Mouse (Mus musculus) intestine, embryonic 14.5 days (tissue): ENCODE data around the gene Art1. TPM values are rescaled to one million over a fixed set of nuclear protein-coding genes. Genes with fewer than 3 reads are reported as not detected.

Source experiments
- ATAC-seq: fragments of 200-750 bp; cut with Nextera tagmentation; replicated peaks from 2 replicates; pipeline ENCODE4 v1.8.0; 2017; ENCODE audit warnings: low read depth, moderate number of reproducible peaks, moderate TSS enrichment, moderate library complexity; ENCODE audit not compliant: low FRiP score, low TSS enrichment
- DNase-seq: peaks from one replicate; pipeline ENCODE4 v3.0.0-alpha.2; 2018; ENCODE audit warnings: low spot score
- H3K27ac ChIP-seq: fragments of 300-500 bp; sonication (generic); 2 replicates; pipeline ENCODE4 v1.5.1; 2014; ENCODE audit warnings: low read depth, mild to moderate bottlenecking, control low read depth
- H3K27me3 ChIP-seq: fragments of 300-500 bp; sonication (generic); replicated peaks from 2 replicates; pipeline ENCODE4 v1.6.1; 2014; ENCODE audit warnings: low read length, control low read depth; ENCODE audit not compliant: control insufficient read depth, insufficient read depth
- H3K36me3 ChIP-seq: fragments of 300-500 bp; sonication (generic); 2 replicates; pipeline ENCODE4 v1.6.1; 2014; ENCODE audit warnings: low read length, control low read depth; ENCODE audit not compliant: control insufficient read depth, insufficient read depth
- H3K4me1 ChIP-seq: fragments of 300-500 bp; sonication (generic); replicated peaks from 2 replicates; pipeline ENCODE4 v1.6.1; 2014; ENCODE audit warnings: low read length, control low read depth, mixed read lengths; ENCODE audit not compliant: control insufficient read depth, insufficient read depth
- H3K4me2 ChIP-seq: fragments of 300-500 bp; sonication (generic); 2 replicates; pipeline ENCODE4 v1.6.1; 2014; ENCODE audit warnings: low read length
- H3K4me3 ChIP-seq: fragments of 300-500 bp; sonication (generic); 2 replicates; pipeline ENCODE4 v1.5.1; 2014; ENCODE audit warnings: low read depth, low read length, control low read depth, mixed read lengths
- H3K9ac ChIP-seq: fragments of 300-500 bp; sonication (generic); 2 replicates; pipeline ENCODE4 v1.6.1; 2014; ENCODE audit warnings: mild to moderate bottlenecking, low read length
- H3K9me3 ChIP-seq: fragments of 300-500 bp; sonication (generic); 2 replicates; pipeline ENCODE4 v1.6.1; 2016; ENCODE audit warnings: low read length, control low read depth; ENCODE audit not compliant: control insufficient read depth
- WGBS: fragments of 180-500 bp; shearing (Covaris S2); extraction: QIAGEN DNeasy Blood & Tissue Kit; methylation state at CpG from one replicate; pipeline ENCODE4 v1.1.7; 2014; 5-methylcytosine and 5-hydroxymethylcytosine counted together
- polyA plus RNA-seq: library from polyadenylated mRNA; unstranded; fragments of >200 nt; fragmentation: Nextera tagmentation; extraction: Ambion mirVana; gene quantifications from 2 replicates; pipeline ENCODE4 v1.2.1, GENCODE M21; 2014

Gene Art1
- polyA plus RNA-seq, result 0.49 and 0.90 TPM in 2 replicates

GRCm38 (mm10) chr7:102101487-102101886, at the start of gene Art1:
Gene Art1, plus strand, starts transcription at chr7:102101743.
- H3K4me3 ChIP-seq, result no peak within 1 kb of the TSS
- ATAC-seq (no peak), DNase-seq (no peak)
- no peaks in the 10 kb centered on the region for H3K9me3 ChIP-seq
- no peak within 1 kb of the TSS for H3K27ac ChIP-seq
- no peak within 1 kb of the TSS for H3K9ac ChIP-seq
- H3K4me1 ChIP-seq, result peaks cover 10% of the 10 kb centered on the region
- H3K36me3 ChIP-seq, result no peaks in the 10 kb centered on the region
- WGBS, result 61% methylated on average over 5 of the region's 5 CpGs
- peak within 1 kb of the TSS; percentile 67 for H3K4me2 ChIP-seq
- H3K27me3 ChIP-seq, result no peaks in the 10 kb centered on the region

- DNase-seq, result no peak
- Histone ChIP-seq H3K4me2 (no peak overlapping the region), H3K27me3 (no peaks in the 10 kb centered on the region), H3K9me3 (no peaks in the 10 kb centered on the region), H3K4me3 (no peak overlapping the region), H3K4me1 (peaks cover 17% of the 10 kb centered on the region), H3K36me3 (peaks cover 33% of the 10 kb centered on the region), H3K27ac (no peak overlapping the region), H3K9ac (no peak overlapping the region)
- no peak for ATAC-seq
- WGBS, result 83% methylated on average over 3 of the region's 3 CpGs
Observed at GRCm38 (mm10) chr7:102061353-102061752, 40.2 kb upstream of the Art1 start.

DNA sequence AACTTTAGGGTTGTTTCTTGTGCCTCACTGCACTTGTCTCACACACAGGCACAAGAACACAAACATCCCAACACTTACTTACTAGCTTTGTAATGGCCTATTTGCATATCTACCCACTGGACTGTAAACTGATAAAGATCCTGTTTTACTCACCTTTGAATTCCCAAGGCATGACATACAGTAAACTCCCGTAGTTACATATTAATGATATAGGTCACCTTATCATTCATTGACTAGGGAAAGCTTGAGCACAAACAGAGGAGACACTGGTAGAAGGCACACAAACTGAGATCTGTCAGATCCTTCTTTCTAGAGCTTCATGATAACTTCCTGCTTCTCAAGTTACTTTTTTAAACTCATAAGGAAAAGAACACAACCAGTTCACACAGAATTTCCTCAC, 39.3 kb upstream of the Art1 start:
- Histone ChIP-seq H3K9ac (no peak overlapping the region), H3K4me3 (no peak overlapping the region), H3K4me2 (peak overlapping the region; percentile 25), H3K4me1 (peaks cover 21% of the 10 kb centered on the region), H3K27me3 (no peaks in the 10 kb centered on the region), H3K36me3 (peaks cover 25% of the 10 kb centered on the region), H3K9me3 (no peaks in the 10 kb centered on the region), H3K27ac (no peak overlapping the region; the same call in 1 of the 2 replicates)
- ATAC-seq (no peak), DNase-seq (no peak)
- WGBS, result 82% methylated on average over 1 of the region's 1 CpGs

DNA sequence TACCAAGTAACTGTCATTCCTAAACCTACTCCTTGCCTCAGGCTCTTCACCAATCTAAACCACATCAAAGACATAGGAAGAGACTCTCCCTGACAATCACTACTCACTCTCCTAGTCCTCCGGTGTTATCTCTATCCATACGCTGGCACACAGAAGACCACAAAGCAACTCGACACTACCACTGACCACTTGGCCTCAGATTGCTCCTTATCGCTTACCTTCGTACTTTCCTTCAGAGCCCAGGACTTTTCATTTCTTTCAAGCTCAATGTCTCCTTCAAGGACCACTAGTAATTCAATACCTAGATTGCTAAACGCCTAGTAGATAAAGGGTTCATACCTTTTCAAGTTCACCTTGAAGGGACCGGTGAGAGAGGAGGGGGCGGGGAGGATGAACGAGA, 37.7 kb upstream of the Art1 start:
- no peaks in the 10 kb centered on the region for H3K9me3 ChIP-seq
- ATAC-seq, result no peak
- peak overlapping the region; percentile 73 for H3K4me3 ChIP-seq
- H3K36me3 ChIP-seq, result peaks cover 18% of the 10 kb centered on the region
- WGBS, result 76% methylated on average over 9 of the region's 9 CpGs
- H3K27ac ChIP-seq, result no peak overlapping the region
- DNase-seq, result no peak
- no peaks in the 10 kb centered on the region for H3K27me3 ChIP-seq
- H3K4me1 ChIP-seq, result peaks cover 21% of the 10 kb centered on the region
- H3K9ac ChIP-seq, result no peak overlapping the region
- H3K4me2 ChIP-seq, result peak overlapping the region; percentile 90

GRCm38 (mm10) chr7:102064655-102065045, 36.9 kb upstream of the Art1 start:
- no peaks in the 10 kb centered on the region for H3K9me3 ChIP-seq
- WGBS, result under 1% methylated on average over 9 of the region's 9 CpGs
- H3K4me1 ChIP-seq, result peaks cover 21% of the 10 kb centered on the region
- peak overlapping the region; percentile 90 for H3K4me2 ChIP-seq
- no peak for DNase-seq
- ATAC-seq, result peak; percentile 22
- H3K27ac ChIP-seq, result peak overlapping the region; percentile 87
- H3K4me3 ChIP-seq, result peak overlapping the region; percentile 73
- H3K27me3 ChIP-seq, result no peaks in the 10 kb centered on the region
- peaks cover 11% of the 10 kb centered on the region for H3K36me3 ChIP-seq
- H3K9ac ChIP-seq, result peak overlapping the region; percentile 57

DNA sequence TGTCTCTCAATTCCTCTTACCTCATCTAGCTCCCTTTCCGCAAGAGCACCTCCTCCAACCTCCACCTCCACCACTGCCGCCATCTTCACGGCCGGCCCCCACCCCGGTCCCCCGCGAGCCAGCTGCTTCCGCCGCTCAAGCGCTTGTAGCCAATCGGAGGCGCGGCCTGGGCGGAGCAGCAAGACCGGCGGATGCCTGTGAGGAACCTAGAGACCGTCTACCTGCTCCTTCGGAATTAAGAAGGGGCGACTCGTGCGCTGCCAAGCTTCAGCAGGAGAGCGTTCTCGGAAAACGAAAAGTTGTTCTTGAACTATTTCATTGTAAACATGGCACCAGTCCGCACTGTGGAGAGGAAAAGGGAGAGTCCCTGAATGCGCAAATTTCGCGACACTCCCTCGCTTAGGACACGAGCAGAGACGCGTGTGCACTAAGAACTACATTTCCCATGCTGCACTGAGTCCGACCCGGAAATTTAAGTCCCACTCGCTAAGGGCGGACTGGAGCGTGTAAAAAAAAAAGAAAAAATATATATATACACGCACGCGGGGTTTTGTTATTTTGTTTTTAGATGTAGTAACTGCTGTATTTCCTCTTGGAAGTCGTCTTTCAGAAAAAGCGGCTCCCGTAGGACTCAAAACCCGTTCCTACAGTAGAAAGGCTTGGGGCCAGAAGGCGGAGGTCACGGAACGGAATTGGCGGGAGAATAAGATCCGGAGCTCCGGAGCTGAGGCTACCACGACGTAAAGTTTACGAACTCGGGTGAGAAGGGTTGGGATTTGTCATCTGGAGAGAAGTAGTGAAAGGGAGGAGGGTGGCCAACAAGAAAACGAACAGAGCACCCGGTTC, 36.3 kb upstream of the Art1 start, which contains the start of the genes Rnf121, Xndc1 and Xntrpc:
Rnf121 (minus strand) TSS at position 424 of the 846 bp plus-strand sequence.
Xndc1 (plus strand) TSS at position 466 of the 846 bp plus-strand sequence.
Xntrpc (plus strand) TSS at position 668 of the 846 bp plus-strand sequence.
- H3K27me3 ChIP-seq, result no peaks in the 10 kb centered on the region
- H3K27ac ChIP-seq, result peak within 1 kb of the TSS; percentile 87
- H3K4me2 ChIP-seq, result peak within 1 kb of the TSS; percentile 90
- no peaks in the 10 kb centered on the region for H3K9me3 ChIP-seq
- ATAC-seq (peak; percentile 97), DNase-seq (peak; percentile 98)
- WGBS, result under 1% methylated on average over 56 of the region's 56 CpGs
- H3K4me3 ChIP-seq, result peak within 1 kb of the TSS; percentile 73
- H3K4me1 ChIP-seq, result peaks cover 21% of the 10 kb centered on the region
- H3K36me3 ChIP-seq, result 0 out of 2 replicates have a peak, but pooled peaks cover 8% of the 10 kb centered on the region
- peak within 1 kb of the TSS; percentile 57 for H3K9ac ChIP-seq

DNA sequence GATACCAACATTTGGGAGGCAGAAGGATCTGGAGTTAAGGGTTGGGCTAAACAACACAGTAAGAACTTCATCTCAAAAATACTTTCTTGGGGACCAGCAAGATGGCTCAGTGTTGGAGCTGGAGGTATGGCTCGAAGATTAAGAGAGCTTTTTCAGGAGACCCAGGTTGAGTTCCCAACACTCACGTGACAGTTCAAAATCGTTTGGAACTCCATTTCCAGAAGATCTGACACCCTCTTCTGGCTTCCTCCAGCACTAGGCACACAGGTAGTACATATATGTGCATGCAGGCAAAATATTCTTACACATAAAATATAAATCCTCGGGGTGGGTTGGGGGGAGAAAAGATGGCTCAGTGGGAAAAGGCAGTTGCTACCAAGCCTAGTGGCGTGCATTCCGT, 35.2 kb upstream of the Art1 start:
- peak overlapping the region; percentile 90 for H3K4me2 ChIP-seq
- ATAC-seq (no peak), DNase-seq (no peak)
- no peaks in the 10 kb centered on the region for H3K9me3 ChIP-seq
- peaks cover 21% of the 10 kb centered on the region for H3K4me1 ChIP-seq
- 62% methylated on average over 6 of the region's 6 CpGs for WGBS
- H3K9ac ChIP-seq, result peak overlapping the region; percentile 57
- peak overlapping the region; percentile 73 for H3K4me3 ChIP-seq
- peak overlapping the region; percentile 87; the same call in 1 of the 2 replicates for H3K27ac ChIP-seq
- H3K27me3 ChIP-seq, result no peaks in the 10 kb centered on the region
- peaks cover 14% of the 10 kb centered on the region for H3K36me3 ChIP-seq

GRCm38 (mm10) chr7:102076714-102077296, 24.7 kb upstream of the Art1 start:
- WGBS, result 82% methylated on average over 7 of the region's 7 CpGs
- Histone ChIP-seq H3K9me3 (no peaks in the 10 kb centered on the region), H3K27me3 (no peaks in the 10 kb centered on the region), H3K27ac (no peak overlapping the region), H3K36me3 (peaks cover 93% of the 10 kb centered on the region), H3K4me2 (no peak overlapping the region), H3K4me3 (no peak overlapping the region), H3K4me1 (no peaks in the 10 kb centered on the region), H3K9ac (no peak overlapping the region)
- DNase-seq, result no peak
- ATAC-seq, result 0 out of 2 replicates have a peak, but pooled peaks have one; percentile 45
